Mouse (Mus musculus) lung, adult 2 months (tissue): Measurements from ENCODE around the gene Cdr2l.

ENCODE experiments used
- CTCF ChIP-seq: fragments of 200-500 bp; IDR thresholded peaks from 2 replicates; pipeline ENCODE4 v1.5.1; 2011; ENCODE audit warnings: mild to moderate bottlenecking, low read length, control low read depth; ENCODE audit not compliant: insufficient read depth
- POLR2A ChIP-seq: fragments of 200-500 bp; IDR thresholded peaks from 2 replicates; pipeline ENCODE4 v1.6.1; 2011; ENCODE audit warnings: low read depth, mild to moderate bottlenecking, control low read depth, low read length, borderline replicate concordance; ENCODE audit errors: extremely low read depth

GRCm38 (mm10) chr11:115437571-115438122, 55.9 kb downstream of the Cdr2l start:
- TF ChIP-seq CTCF (no peak), POLR2A (no peak)
